Mouse (Mus musculus): Measurements from ENCODE around the gene Serpina3b. TPM values are rescaled to one million over a fixed set of nuclear protein-coding genes. Genes with fewer than 3 reads are reported as not detected.
"Not testable (repeated sequence)": the region's sequence is repeated elsewhere in the genome, so short reads cannot be mapped to it uniquely, and the experiment has no call there.

Serpina3b gene
- polyA plus RNA-seq (2012; ENCODE audit: insufficient read depth, low replicate concordance), result not detected in 2 replicates

- TF ChIP-seq FLI1 (IDR thresholded peaks at IDR 0.05; ENCODE audit: low read length) (no peak), GATA1 (IDR thresholded peaks at IDR 0.05; ENCODE audit: borderline replicate concordance, low read length) (no peak)
- no peaks in the 10 kb centered on the region for H3K36me3 ChIP-seq (replicated peaks; ENCODE audit: low read length)
- peaks cover 72% of the 10 kb centered on the region for H3K4me1 ChIP-seq
- no peaks in the 10 kb centered on the region for H3K9me3 ChIP-seq
- no peak within 1 kb of the TSS for H3K4me3 ChIP-seq (replicated peaks)
- H3K27me3 ChIP-seq (replicated peaks), result peaks cover 37% of the 10 kb centered on the region
These were observed at the start of gene Serpina3b for GRCm38 (mm10) chr12:104127696-104128095. TSS of gene Serpina3b (plus strand) at chr12:104127996.

GRCm38 (mm10) chr12:104090119-104090518, 37.7 kb upstream of the Serpina3b start:
- H3K36me3 ChIP-seq (replicated peaks; ENCODE audit: low read length), result no peaks in the 10 kb centered on the region
- H3K4me1 ChIP-seq, result peaks cover 38% of the 10 kb centered on the region
- H3K9me3 ChIP-seq, result 0 out of 2 replicates have a peak, but pooled peaks cover 2% of the 10 kb centered on the region
- no peak overlapping the region for H3K4me3 ChIP-seq (replicated peaks)
- H3K27me3 ChIP-seq (replicated peaks), result peaks cover 40% of the 10 kb centered on the region
- no peak for TF ChIP-seq GATA1 (IDR thresholded peaks at IDR 0.05; ENCODE audit: borderline replicate concordance, low read length)
- no peak for TF ChIP-seq FLI1 (IDR thresholded peaks at IDR 0.05; ENCODE audit: low read length)

DNA sequence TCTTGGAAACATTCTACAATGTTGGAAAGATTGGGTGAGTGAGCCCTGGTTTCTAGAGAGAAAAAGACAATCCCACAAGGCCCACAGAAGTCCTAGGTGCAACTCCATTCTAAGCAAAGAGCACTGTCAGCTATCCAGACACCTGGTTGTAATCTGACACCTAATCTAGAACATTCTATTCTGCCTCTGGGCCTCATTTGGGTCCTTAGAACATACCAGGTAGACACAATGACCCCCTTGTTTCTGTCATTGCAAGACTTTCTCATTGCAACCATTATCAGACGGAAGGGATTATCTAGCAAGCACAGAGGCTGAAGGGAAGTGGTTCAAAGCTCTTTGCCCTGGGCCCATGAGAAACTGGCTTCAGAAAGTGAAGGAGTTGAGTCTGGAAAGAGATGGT, 36.5 kb upstream of the Serpina3b start:
- Histone ChIP-seq H3K36me3 (replicated peaks; ENCODE audit: low read length) (no peaks in the 10 kb centered on the region), H3K4me3 (replicated peaks) (no peak overlapping the region), H3K9me3 (0 out of 2 replicates have a peak, but pooled peaks cover 2% of the 10 kb centered on the region), H3K4me1 (peaks cover 38% of the 10 kb centered on the region), H3K27me3 (replicated peaks) (peaks cover 34% of the 10 kb centered on the region)
- no peak for TF ChIP-seq FLI1 (IDR thresholded peaks at IDR 0.05; ENCODE audit: low read length)
- no peak for TF ChIP-seq GATA1 (IDR thresholded peaks at IDR 0.05; ENCODE audit: borderline replicate concordance, low read length)

DNA sequence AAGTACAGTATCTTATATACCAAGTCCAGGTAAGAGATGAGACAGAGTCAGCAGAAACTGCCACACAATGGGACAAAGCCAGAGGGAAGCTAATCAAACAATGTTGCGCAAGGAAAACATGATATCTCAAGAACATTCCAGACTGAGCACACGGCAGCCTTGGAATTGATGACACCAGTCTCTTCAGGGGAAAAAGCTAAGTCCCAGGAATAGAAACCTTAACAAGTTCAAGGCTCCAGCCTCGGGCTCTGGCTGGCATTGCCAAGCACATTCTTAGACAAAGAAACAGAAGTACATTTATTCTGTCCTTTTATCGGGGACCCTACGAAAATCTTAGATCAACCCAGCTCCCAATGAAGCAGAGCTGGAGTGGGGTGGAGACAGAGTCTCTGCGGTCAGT, 27.0 kb upstream of the Serpina3b start, which contains the start of gene Serpina5:
TSS of gene Serpina5 (plus strand) at position 346 of the 400 bp plus-strand sequence.
- H3K36me3 ChIP-seq (replicated peaks; ENCODE audit: low read length), result no peaks in the 10 kb centered on the region
- peaks cover 37% of the 10 kb centered on the region for H3K27me3 ChIP-seq (replicated peaks)
- H3K4me1 ChIP-seq, result 0 out of 2 replicates have a peak, but pooled peaks cover 5% of the 10 kb centered on the region
- TF ChIP-seq GATA1 (IDR thresholded peaks at IDR 0.05; ENCODE audit: borderline replicate concordance, low read length), result no peak
- H3K4me3 ChIP-seq (replicated peaks), result no peak within 1 kb of the TSS
- no peaks in the 10 kb centered on the region for H3K9me3 ChIP-seq

GRCm38 (mm10) chr12:104105847-104106246, 21.9 kb upstream of the Serpina3b start:
- H3K36me3 ChIP-seq (replicated peaks; ENCODE audit: low read length), result no peaks in the 10 kb centered on the region
- TF ChIP-seq GATA1 (IDR thresholded peaks at IDR 0.05; ENCODE audit: borderline replicate concordance, low read length), result no peak
- no peak for TF ChIP-seq FLI1 (IDR thresholded peaks at IDR 0.05; ENCODE audit: low read length)
- H3K9me3 ChIP-seq, result no peaks in the 10 kb centered on the region
- peaks cover 44% of the 10 kb centered on the region for H3K27me3 ChIP-seq (replicated peaks)
- peaks cover 38% of the 10 kb centered on the region for H3K4me1 ChIP-seq
- H3K4me3 ChIP-seq (replicated peaks), result no peak overlapping the region

GRCm38 (mm10) chr12:104106919-104107318, 20.9 kb upstream of the Serpina3b start:
- no peaks in the 10 kb centered on the region for H3K36me3 ChIP-seq (replicated peaks; ENCODE audit: low read length)
- peaks cover 36% of the 10 kb centered on the region for H3K27me3 ChIP-seq (replicated peaks)
- no peak for TF ChIP-seq GATA1 (IDR thresholded peaks at IDR 0.05; ENCODE audit: borderline replicate concordance, low read length)
- no peak for TF ChIP-seq FLI1 (IDR thresholded peaks at IDR 0.05; ENCODE audit: low read length)
- peaks cover 45% of the 10 kb centered on the region for H3K4me1 ChIP-seq
- no peaks in the 10 kb centered on the region for H3K9me3 ChIP-seq
- H3K4me3 ChIP-seq (replicated peaks), result no peak overlapping the region

DNA sequence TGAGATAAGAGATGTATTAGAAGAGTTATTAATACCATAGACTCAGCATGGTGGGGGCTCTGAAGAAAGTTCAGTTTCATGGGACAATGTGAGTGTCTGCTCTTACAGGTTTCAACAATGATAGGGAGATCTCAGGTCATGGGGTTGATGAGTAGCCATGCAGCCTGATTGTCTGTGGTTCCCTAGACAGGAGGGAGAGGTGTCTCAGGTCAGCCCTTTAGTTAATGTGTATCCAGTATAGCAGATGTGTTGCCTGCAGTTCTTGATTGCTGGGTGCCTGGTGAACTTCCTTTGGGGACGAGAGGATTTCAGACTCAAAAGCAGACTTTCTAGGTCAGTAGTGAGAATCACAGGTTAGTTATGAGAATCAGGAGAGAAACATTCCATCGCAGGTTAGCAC, 19.3 kb upstream of the Serpina3b start:
- no peak for TF ChIP-seq GATA1 (IDR thresholded peaks at IDR 0.05; ENCODE audit: borderline replicate concordance, low read length)
- no peak for TF ChIP-seq FLI1 (IDR thresholded peaks at IDR 0.05; ENCODE audit: low read length)
- Histone ChIP-seq H3K27me3 (replicated peaks) (peaks cover 32% of the 10 kb centered on the region), H3K4me1 (peaks cover 49% of the 10 kb centered on the region), H3K4me3 (replicated peaks) (no peak overlapping the region), H3K36me3 (replicated peaks; ENCODE audit: low read length) (no peaks in the 10 kb centered on the region), H3K9me3 (no peaks in the 10 kb centered on the region)

DNA sequence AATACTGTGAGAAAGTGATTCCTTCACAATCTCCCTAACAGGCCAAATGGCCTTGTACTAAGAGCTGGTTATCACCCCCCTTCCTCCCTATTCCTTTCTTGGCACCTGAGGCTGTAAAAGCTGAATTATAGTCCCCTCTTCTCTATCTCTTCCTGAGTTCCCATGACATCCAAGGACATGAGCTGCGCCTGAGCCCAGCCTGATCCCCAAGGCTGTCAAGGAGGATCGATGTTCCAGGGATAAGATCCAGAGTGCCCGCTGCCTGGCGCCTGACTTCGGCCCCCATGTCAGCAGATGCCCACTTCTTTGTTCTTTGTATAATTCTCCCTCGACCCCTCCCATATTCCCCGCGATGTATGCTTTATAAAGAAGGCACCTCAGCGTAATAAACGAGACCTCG, 15.5 kb upstream of the Serpina3b start, which contains the start of gene Serpina3a:
TSS of gene Serpina3a (plus strand) at position 392 of the 400 bp plus-strand sequence.
- H3K36me3 ChIP-seq (replicated peaks; ENCODE audit: low read length); H3K4me3 ChIP-seq (replicated peaks); H3K9me3 ChIP-seq: not testable (repeated sequence)
- Histone ChIP-seq H3K4me1 (peaks cover 60% of the 10 kb centered on the region), H3K27me3 (replicated peaks) (peaks cover 46% of the 10 kb centered on the region)

- Histone ChIP-seq H3K36me3 (replicated peaks; ENCODE audit: low read length) (no peaks in the 10 kb centered on the region), H3K4me1 (peaks cover 62% of the 10 kb centered on the region), H3K4me3 (replicated peaks) (no peak overlapping the region), H3K27me3 (replicated peaks) (peaks cover 57% of the 10 kb centered on the region), H3K9me3 (no peaks in the 10 kb centered on the region)
- TF ChIP-seq FLI1 (IDR thresholded peaks at IDR 0.05; ENCODE audit: low read length), result no peak
- no peak for TF ChIP-seq GATA1 (IDR thresholded peaks at IDR 0.05; ENCODE audit: borderline replicate concordance, low read length)
These were observed 12.7 kb upstream of the Serpina3b start for GRCm38 (mm10) chr12:104114921-104115579.

DNA sequence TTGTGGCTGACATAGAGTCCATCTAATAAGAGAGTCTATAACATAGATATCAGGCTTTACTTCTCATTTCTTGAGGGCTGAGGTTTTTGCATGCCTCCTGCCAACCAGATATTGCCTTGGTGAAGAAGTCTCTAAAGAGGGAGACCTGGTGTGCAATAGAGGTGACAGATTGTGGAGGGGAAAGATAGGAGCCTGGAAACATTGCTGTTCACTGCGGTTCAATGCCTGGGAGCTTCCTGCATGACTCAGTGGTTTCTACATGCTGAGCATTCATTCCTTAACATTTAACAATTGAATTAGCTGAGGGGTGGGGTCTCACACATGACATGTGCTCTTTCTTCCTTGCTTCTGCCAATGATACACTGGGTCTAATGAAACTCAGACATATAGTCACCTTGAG, 4.7 kb upstream of the Serpina3b start:
- TF ChIP-seq FLI1 (IDR thresholded peaks at IDR 0.05; ENCODE audit: low read length) (no peak), GATA1 (IDR thresholded peaks at IDR 0.05; ENCODE audit: borderline replicate concordance, low read length) (no peak; the same call in 2 of the 3 replicates)
- Histone ChIP-seq H3K4me3 (replicated peaks) (no peak overlapping the region), H3K27me3 (replicated peaks) (peaks cover 54% of the 10 kb centered on the region), H3K36me3 (replicated peaks; ENCODE audit: low read length) (no peaks in the 10 kb centered on the region), H3K4me1 (peaks cover 70% of the 10 kb centered on the region), H3K9me3 (no peaks in the 10 kb centered on the region)
